Mouse (Mus musculus): ENCODE measurements around the gene Hivep3. TPM values are rescaled to one million over a fixed set of nuclear protein-coding genes. Genes with fewer than 3 reads are reported as not detected.
A peak's percentile ranks its signal among the peaks of the same experiment; 100 is the strongest.

The Hivep3 gene
- polyA plus RNA-seq, 1 experiment from 2014 or later, result 6.0 TPM

GRCm38 (mm10) chr4:119922945-119923344 is 189.4 kb downstream of the Hivep3 start:
- ATAC-seq (ENCODE audit: low FRiP score, low TSS enrichment), result no peak
- H3K4me2 ChIP-seq (replicated peaks; ENCODE audit: low read depth), result no peak overlapping the region
- H3K4me1 ChIP-seq (replicated peaks; ENCODE audit: control insufficient read depth, insufficient read depth), result no peaks in the 10 kb centered on the region
- no peak overlapping the region for H3K4me3 ChIP-seq (ENCODE audit: low read depth, low read length)
- H3K27me3 ChIP-seq (ENCODE audit: control insufficient read depth, insufficient read depth, low read length), result no peaks in the 10 kb centered on the region
- 87% methylated on average over 8 of the region's 8 CpGs for WGBS
- H3K27ac ChIP-seq (replicated peaks), result no peak overlapping the region
- no peaks in the 10 kb centered on the region for H3K9me3 ChIP-seq (ENCODE audit: control insufficient read depth, low read length)
- H3K36me3 ChIP-seq (ENCODE audit: control insufficient read depth, insufficient read depth, low read length), result no peaks in the 10 kb centered on the region
- DNase-seq (ENCODE audit: low spot score), result no peak
- H3K9ac ChIP-seq (ENCODE audit: low read length), result no peak overlapping the region
- TF ChIP-seq CTCF (IDR thresholded peaks at IDR 0.05; ENCODE audit: low read depth) (no peak), EP300 (optimal IDR thresholded peaks at IDR 0.05) (no peak)

GRCm38 (mm10) chr4:119923410-119923809 is 189.8 kb downstream of the Hivep3 start:
- ATAC-seq (ENCODE audit: low FRiP score, low TSS enrichment) (no peak), DNase-seq (ENCODE audit: low spot score) (no peak)
- H3K27me3 ChIP-seq (ENCODE audit: control insufficient read depth, insufficient read depth, low read length), result no peaks in the 10 kb centered on the region
- H3K9me3 ChIP-seq (ENCODE audit: control insufficient read depth, low read length), result no peaks in the 10 kb centered on the region
- no peak overlapping the region for H3K9ac ChIP-seq (ENCODE audit: low read length)
- TF ChIP-seq EP300 (optimal IDR thresholded peaks at IDR 0.05), result no peak
- TF ChIP-seq CTCF (IDR thresholded peaks at IDR 0.05; ENCODE audit: low read depth), result peak; percentile 41
- H3K36me3 ChIP-seq (ENCODE audit: control insufficient read depth, insufficient read depth, low read length), result no peaks in the 10 kb centered on the region
- H3K27ac ChIP-seq (replicated peaks), result no peak overlapping the region
- H3K4me2 ChIP-seq (replicated peaks; ENCODE audit: low read depth), result no peak overlapping the region
- WGBS, result 93% methylated on average over 3 of the region's 3 CpGs
- no peak overlapping the region for H3K4me3 ChIP-seq (ENCODE audit: low read depth, low read length)
- no peaks in the 10 kb centered on the region for H3K4me1 ChIP-seq (replicated peaks; ENCODE audit: control insufficient read depth, insufficient read depth)

DNA sequence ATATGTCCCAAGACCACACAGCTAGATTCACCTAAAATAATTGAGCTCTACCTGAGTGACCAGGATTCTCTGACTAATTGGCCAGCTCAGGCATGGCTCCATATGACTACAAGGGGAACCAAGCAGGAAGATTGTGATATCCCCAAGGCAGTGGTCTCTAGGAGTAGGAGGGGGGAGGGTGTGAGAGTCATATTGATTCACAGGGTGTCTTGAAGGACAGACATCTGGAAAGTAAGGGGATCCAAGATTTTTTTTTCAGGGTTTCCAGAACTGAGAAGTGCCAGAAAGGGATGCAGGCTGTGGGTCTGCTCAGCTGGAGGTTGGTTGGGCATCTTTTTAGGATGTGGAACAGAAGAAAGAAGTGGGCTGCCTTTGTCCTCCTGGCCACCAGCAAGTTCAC is 191.5 kb downstream of the Hivep3 start:
- Histone ChIP-seq H3K9me3 (ENCODE audit: control insufficient read depth, low read length) (no peaks in the 10 kb centered on the region), H3K4me1 (replicated peaks; ENCODE audit: control insufficient read depth, insufficient read depth) (no peaks in the 10 kb centered on the region), H3K27ac (replicated peaks) (no peak overlapping the region), H3K9ac (ENCODE audit: low read length) (no peak overlapping the region), H3K36me3 (ENCODE audit: control insufficient read depth, insufficient read depth, low read length) (no peaks in the 10 kb centered on the region), H3K4me2 (replicated peaks; ENCODE audit: low read depth) (no peak overlapping the region), H3K27me3 (ENCODE audit: control insufficient read depth, insufficient read depth, low read length) (no peaks in the 10 kb centered on the region), H3K4me3 (ENCODE audit: low read depth, low read length) (no peak overlapping the region)
- DNase-seq (ENCODE audit: low spot score) (no peak), ATAC-seq (ENCODE audit: low FRiP score, low TSS enrichment) (no peak)
- TF ChIP-seq EP300 (optimal IDR thresholded peaks at IDR 0.05) (no peak), CTCF (IDR thresholded peaks at IDR 0.05; ENCODE audit: low read depth) (no peak)

GRCm38 (mm10) chr4:119931923-119932322 is 198.3 kb downstream of the Hivep3 start:
- Histone ChIP-seq H3K4me2 (replicated peaks; ENCODE audit: low read depth) (no peak overlapping the region), H3K4me1 (replicated peaks; ENCODE audit: control insufficient read depth, insufficient read depth) (no peaks in the 10 kb centered on the region), H3K36me3 (ENCODE audit: control insufficient read depth, insufficient read depth, low read length) (no peaks in the 10 kb centered on the region), H3K9me3 (ENCODE audit: control insufficient read depth, low read length) (no peaks in the 10 kb centered on the region), H3K27ac (replicated peaks) (no peak overlapping the region), H3K27me3 (ENCODE audit: control insufficient read depth, insufficient read depth, low read length) (no peaks in the 10 kb centered on the region), H3K4me3 (ENCODE audit: low read depth, low read length) (no peak overlapping the region), H3K9ac (ENCODE audit: low read length) (no peak overlapping the region)
- DNase-seq (ENCODE audit: low spot score) (no peak), ATAC-seq (ENCODE audit: low FRiP score, low TSS enrichment) (no peak)
- 58% methylated on average over 8 of the region's 8 CpGs for WGBS
- TF ChIP-seq CTCF (IDR thresholded peaks at IDR 0.05; ENCODE audit: low read depth), result no peak
- TF ChIP-seq EP300 (optimal IDR thresholded peaks at IDR 0.05), result no peak

DNA sequence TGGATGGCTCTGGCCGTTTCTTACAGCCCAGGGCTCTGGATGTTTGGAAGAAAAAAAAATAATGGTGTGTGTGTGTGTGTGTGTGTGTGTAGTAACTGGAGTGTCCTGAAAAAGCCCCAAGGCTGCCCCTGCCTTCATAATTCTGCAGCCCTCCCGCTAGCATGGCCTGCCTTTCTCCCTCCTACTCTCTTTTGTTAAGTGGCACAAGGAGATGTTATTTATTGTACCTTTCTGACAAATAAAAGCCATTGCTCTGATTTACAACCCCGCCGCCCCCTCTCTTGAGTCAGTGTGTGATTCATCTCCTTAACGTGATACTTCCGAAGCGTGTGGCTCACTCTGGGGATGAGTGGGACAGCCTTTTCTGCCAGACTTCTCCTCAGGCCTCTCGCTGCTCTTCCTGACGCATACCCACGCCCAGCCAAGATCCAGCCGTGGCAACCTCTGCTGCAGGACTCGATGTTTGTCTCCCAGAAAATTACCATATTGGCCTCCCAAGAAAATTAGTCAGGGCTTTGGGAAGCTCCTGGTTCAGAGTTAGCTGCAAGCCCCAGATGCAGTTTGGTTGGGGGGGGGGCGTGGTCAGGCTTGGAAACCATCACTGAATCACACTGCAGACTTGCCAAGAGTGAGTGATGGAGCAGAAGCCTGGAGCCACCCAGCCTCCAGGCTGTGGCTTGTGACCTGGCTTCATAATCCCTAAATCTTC is 199.1 kb downstream of the Hivep3 start:
- H3K27me3 ChIP-seq (ENCODE audit: control insufficient read depth, insufficient read depth, low read length), result no peaks in the 10 kb centered on the region
- no peak overlapping the region for H3K27ac ChIP-seq (replicated peaks)
- no peak overlapping the region for H3K4me3 ChIP-seq (ENCODE audit: low read depth, low read length)
- ATAC-seq (ENCODE audit: low FRiP score, low TSS enrichment), result no peak; the same call in 1 of the 2 replicates
- no peaks in the 10 kb centered on the region for H3K9me3 ChIP-seq (ENCODE audit: control insufficient read depth, low read length)
- H3K36me3 ChIP-seq (ENCODE audit: control insufficient read depth, insufficient read depth, low read length), result no peaks in the 10 kb centered on the region
- TF ChIP-seq CTCF (IDR thresholded peaks at IDR 0.05; ENCODE audit: low read depth) (no peak), EP300 (optimal IDR thresholded peaks at IDR 0.05) (no peak)
- 27% methylated on average over 13 of the region's 13 CpGs for WGBS
- no peaks in the 10 kb centered on the region for H3K4me1 ChIP-seq (replicated peaks; ENCODE audit: control insufficient read depth, insufficient read depth)
- H3K4me2 ChIP-seq (replicated peaks; ENCODE audit: low read depth), result no peak overlapping the region
- DNase-seq (ENCODE audit: low spot score), result no peak
- H3K9ac ChIP-seq (ENCODE audit: low read length), result no peak overlapping the region

GRCm38 (mm10) chr4:119934901-119935300 is 201.3 kb downstream of the Hivep3 start:
- no peaks in the 10 kb centered on the region for H3K4me1 ChIP-seq (replicated peaks; ENCODE audit: control insufficient read depth, insufficient read depth)
- 88% methylated on average over 4 of the region's 4 CpGs for WGBS
- no peak overlapping the region for H3K9ac ChIP-seq (ENCODE audit: low read length)
- TF ChIP-seq EP300 (optimal IDR thresholded peaks at IDR 0.05), result no peak
- no peak for TF ChIP-seq CTCF (IDR thresholded peaks at IDR 0.05; ENCODE audit: low read depth)
- H3K36me3 ChIP-seq (ENCODE audit: control insufficient read depth, insufficient read depth, low read length), result no peaks in the 10 kb centered on the region
- ATAC-seq (ENCODE audit: low FRiP score, low TSS enrichment) (no peak), DNase-seq (ENCODE audit: low spot score) (no peak)
- no peak overlapping the region for H3K27ac ChIP-seq (replicated peaks)
- H3K9me3 ChIP-seq (ENCODE audit: control insufficient read depth, low read length), result no peaks in the 10 kb centered on the region
- H3K4me3 ChIP-seq (ENCODE audit: low read depth, low read length), result no peak overlapping the region
- H3K27me3 ChIP-seq (ENCODE audit: control insufficient read depth, insufficient read depth, low read length), result no peaks in the 10 kb centered on the region
- no peak overlapping the region for H3K4me2 ChIP-seq (replicated peaks; ENCODE audit: low read depth)
